Mouse (Mus musculus) lung, adult 2 months (tissue): ENCODE measurements around the gene Cplx3.

Source experiments
- CTCF ChIP-seq: fragments of 200-500 bp; IDR thresholded peaks from 2 replicates; pipeline ENCODE4 v1.5.1; 2011; ENCODE audit warnings: mild to moderate bottlenecking, low read length, control low read depth; ENCODE audit not compliant: insufficient read depth
- POLR2A ChIP-seq: fragments of 200-500 bp; IDR thresholded peaks from 2 replicates; pipeline ENCODE4 v1.6.1; 2011; ENCODE audit warnings: low read depth, mild to moderate bottlenecking, control low read depth, low read length, borderline replicate concordance; ENCODE audit errors: extremely low read depth

- peak; percentile 98 for TF ChIP-seq CTCF
- TF ChIP-seq POLR2A, result 0 out of 2 replicates have a peak, but pooled peaks have one; percentile 10
Observed at GRCm38 (mm10) chr9:57629118-57629874, 23.2 kb upstream of the Cplx3 start.
